Mouse (Mus musculus) limb, embryonic 12.5 days (tissue): ENCODE measurements around the gene Erbb3. TPM values are rescaled to one million over a fixed set of nuclear protein-coding genes. Genes with fewer than 3 reads are reported as not detected.

Experiments
- ATAC-seq: fragments of 200-750 bp; cut with Nextera tagmentation; 2 replicates; pipeline ENCODE4 v1.8.0; 2017; ENCODE audit warnings: low read depth, moderate TSS enrichment; ENCODE audit not compliant: insufficient number of reproducible peaks, insufficient read depth, low FRiP score, low TSS enrichment
- H3K27ac ChIP-seq: fragments of 300-500 bp; sonication (generic); 2 replicates; pipeline ENCODE4 v1.5.1; 2016; ENCODE audit warnings: mild to moderate bottlenecking, moderate library complexity
- H3K27me3 ChIP-seq: fragments of 300-500 bp; sonication (generic); 2 replicates; pipeline ENCODE4 v1.6.1; 2016; ENCODE audit warnings: mild to moderate bottlenecking, moderate library complexity
- H3K36me3 ChIP-seq: fragments of 300-500 bp; sonication (generic); 2 replicates; pipeline ENCODE4 v1.6.1; 2016; ENCODE audit warnings: mild to moderate bottlenecking, moderate library complexity
- H3K4me1 ChIP-seq: fragments of 300-500 bp; sonication (generic); replicated peaks from 2 replicates; pipeline ENCODE4 v1.6.1; 2016
- H3K4me2 ChIP-seq: fragments of 300-500 bp; sonication (generic); 2 replicates; pipeline ENCODE4 v1.6.1; 2016; ENCODE audit warnings: mild to moderate bottlenecking, moderate library complexity
- H3K4me3 ChIP-seq: fragments of 300-500 bp; sonication (generic); replicated peaks from 2 replicates; pipeline ENCODE4 v1.5.1; 2016; ENCODE audit warnings: mild to moderate bottlenecking
- H3K9ac ChIP-seq: fragments of 300-500 bp; sonication (generic); replicated peaks from 2 replicates; pipeline ENCODE4 v1.6.1; 2016; ENCODE audit warnings: mild to moderate bottlenecking, moderate library complexity
- H3K9me3 ChIP-seq: fragments of 300-500 bp; sonication (generic); 2 replicates; pipeline ENCODE4 v1.6.1; 2016; ENCODE audit warnings: mild to moderate bottlenecking, moderate library complexity
- WGBS: fragments of 180-500 bp; shearing (Covaris S2); methylation state at CpG from one replicate; pipeline ENCODE4 v1.1.7; 2016; 5-methylcytosine and 5-hydroxymethylcytosine counted together
- polyA plus RNA-seq: library from polyadenylated mRNA; unstranded; fragments of >200 nt; fragmentation: Nextera tagmentation; extraction: Ambion mirVana; gene quantifications from 2 replicates; pipeline ENCODE4 v1.2.1, GENCODE M21; 2016

Gene Erbb3
- polyA plus RNA-seq, 1 experiment from 2014 or later, result 16.6 TPM

GRCm38 (mm10) chr10:128544674-128545569, 44.5 kb downstream of the Erbb3 start:
- H3K27me3 ChIP-seq, result no peaks in the 10 kb centered on the region
- H3K4me2 ChIP-seq, result no peak overlapping the region
- H3K4me3 ChIP-seq, result no peak overlapping the region
- peaks cover 13% of the 10 kb centered on the region for H3K4me1 ChIP-seq
- peaks cover 45% of the 10 kb centered on the region for H3K36me3 ChIP-seq
- WGBS, result 93% methylated on average over 37 of the region's 37 CpGs
- no peak overlapping the region for H3K9ac ChIP-seq
- no peaks in the 10 kb centered on the region for H3K9me3 ChIP-seq
- ATAC-seq, result no peak
- H3K27ac ChIP-seq, result no peak overlapping the region

GRCm38 (mm10) chr10:128544151-128544657, 45.2 kb downstream of the Erbb3 start:
- ATAC-seq, result no peak
- peaks cover 45% of the 10 kb centered on the region for H3K36me3 ChIP-seq
- 94% methylated on average over 15 of the region's 15 CpGs for WGBS

GRCm38 (mm10) chr10:128543100-128543499, 46.4 kb downstream of the Erbb3 start:
- no peak overlapping the region for H3K27ac ChIP-seq
- H3K4me1 ChIP-seq, result peaks cover 13% of the 10 kb centered on the region
- H3K4me2 ChIP-seq, result no peak overlapping the region
- H3K4me3 ChIP-seq, result no peak overlapping the region
- H3K9me3 ChIP-seq, result no peaks in the 10 kb centered on the region
- WGBS, result 83% methylated on average over 2 of the region's 2 CpGs
- ATAC-seq, result no peak
- H3K27me3 ChIP-seq, result no peaks in the 10 kb centered on the region
- peaks cover 45% of the 10 kb centered on the region for H3K36me3 ChIP-seq
- no peak overlapping the region for H3K9ac ChIP-seq

More at GRCm38 (mm10) chr10:128544151-128544657, 45.2 kb downstream of the Erbb3 start:
- Histone ChIP-seq H3K4me1 (peaks cover 13% of the 10 kb centered on the region), H3K9me3 (no peaks in the 10 kb centered on the region), H3K9ac (no peak overlapping the region), H3K4me3 (no peak overlapping the region), H3K27ac (no peak overlapping the region), H3K4me2 (no peak overlapping the region), H3K27me3 (no peaks in the 10 kb centered on the region)

GRCm38 (mm10) chr10:128538340-128538870, 51.0 kb downstream of the Erbb3 start:
- Histone ChIP-seq H3K27ac (no peak overlapping the region), H3K36me3 (peaks cover 21% of the 10 kb centered on the region), H3K4me3 (no peak overlapping the region), H3K4me1 (0 out of 2 replicates have a peak, but pooled peaks cover 3% of the 10 kb centered on the region), H3K27me3 (no peaks in the 10 kb centered on the region), H3K9ac (no peak overlapping the region), H3K9me3 (no peaks in the 10 kb centered on the region), H3K4me2 (no peak overlapping the region)
- no peak for ATAC-seq
- 91% methylated on average over 1 of the region's 1 CpGs for WGBS

GRCm38 (mm10) chr10:128536266-128536940, 53.0 kb downstream of the Erbb3 start:
- Histone ChIP-seq H3K27ac (peak overlapping the region; percentile 56; the same call in 1 of the 2 replicates), H3K9me3 (no peaks in the 10 kb centered on the region), H3K4me1 (0 out of 2 replicates have a peak, but pooled peaks cover 3% of the 10 kb centered on the region), H3K9ac (no peak overlapping the region), H3K36me3 (peaks cover 5% of the 10 kb centered on the region; the same call in 1 of the 2 replicates), H3K27me3 (no peaks in the 10 kb centered on the region), H3K4me3 (peak overlapping the region; percentile 13; the same call in 1 of the 2 replicates), H3K4me2 (peak overlapping the region; percentile 48)
- peak; percentile 78 for ATAC-seq
- 15% methylated on average over 18 of the region's 18 CpGs for WGBS

GRCm38 (mm10) chr10:128535624-128536265, 53.7 kb downstream of the Erbb3 start:
- Histone ChIP-seq H3K4me1 (0 out of 2 replicates have a peak, but pooled peaks cover 3% of the 10 kb centered on the region), H3K9me3 (no peaks in the 10 kb centered on the region), H3K4me3 (peak overlapping the region; percentile 13; the same call in 1 of the 2 replicates), H3K9ac (no peak overlapping the region), H3K4me2 (peak overlapping the region; percentile 48), H3K27ac (peak overlapping the region; percentile 26; the same call in 1 of the 2 replicates), H3K27me3 (no peaks in the 10 kb centered on the region), H3K36me3 (no peaks in the 10 kb centered on the region)
- peak; percentile 27; the same call in 1 of the 2 replicates for ATAC-seq
- WGBS, result 76% methylated on average over 4 of the region's 4 CpGs

GRCm38 (mm10) chr10:128535206-128535605, 54.2 kb downstream of the Erbb3 start:
- H3K9ac ChIP-seq, result no peak overlapping the region
- 77% methylated on average over 2 of the region's 2 CpGs for WGBS
- ATAC-seq, result no peak
- H3K36me3 ChIP-seq, result no peaks in the 10 kb centered on the region
- H3K4me2 ChIP-seq, result no peak overlapping the region
- no peaks in the 10 kb centered on the region for H3K9me3 ChIP-seq
- H3K27ac ChIP-seq, result no peak overlapping the region
- H3K4me1 ChIP-seq, result 0 out of 2 replicates have a peak, but pooled peaks cover 3% of the 10 kb centered on the region
- no peaks in the 10 kb centered on the region for H3K27me3 ChIP-seq
- H3K4me3 ChIP-seq, result no peak overlapping the region

GRCm38 (mm10) chr10:128526366-128527356, 62.8 kb downstream of the Erbb3 start:
- H3K27me3 ChIP-seq, result peaks cover 53% of the 10 kb centered on the region
- H3K36me3 ChIP-seq, result no peaks in the 10 kb centered on the region
- ATAC-seq, result no peak
- H3K4me1 ChIP-seq, result peaks cover 15% of the 10 kb centered on the region
- H3K27ac ChIP-seq, result no peak overlapping the region
- WGBS, result 34% methylated on average over 28 of the region's 28 CpGs
- peak overlapping the region; percentile 78 for H3K4me3 ChIP-seq
- peak overlapping the region; percentile 99 for H3K4me2 ChIP-seq
- H3K9ac ChIP-seq, result no peak overlapping the region
- no peaks in the 10 kb centered on the region for H3K9me3 ChIP-seq

- Histone ChIP-seq H3K9me3 (no peaks in the 10 kb centered on the region), H3K27me3 (peaks cover 60% of the 10 kb centered on the region), H3K4me1 (peaks cover 15% of the 10 kb centered on the region), H3K27ac (peak within 1 kb of the TSS; percentile 50; the same call in 1 of the 2 replicates), H3K4me2 (peak within 1 kb of the TSS; percentile 99), H3K36me3 (peaks cover 8% of the 10 kb centered on the region; the same call in 1 of the 2 replicates), H3K9ac (peak within 1 kb of the TSS; percentile 71), H3K4me3 (peak within 1 kb of the TSS; percentile 78)
- peak; percentile 97 for ATAC-seq
- under 1% methylated on average over 37 of the region's 37 CpGs for WGBS
Measured at GRCm38 (mm10) chr10:128525671-128526308, 63.7 kb downstream of the Erbb3 start, which contains the start of gene Esyt1. Gene Esyt1, minus strand, starts transcription at chr10:128525871.
